Mouse (Mus musculus) heart, adult 9 months (tissue): ENCODE measurements around the gene Mlec.
"Not testable (repeated sequence)": the region's sequence is repeated elsewhere in the genome, so short reads cannot be mapped to it uniquely, and the experiment has no call there.

ENCODE experiments used
- DNase-seq, 2 experiments: peaks; one replicate each; pipeline ENCODE4 v3.0.0; 2022; ENCODE audit warnings: low spot score in 2 of 2

The Mlec gene

GRCm38 (mm10) chr5:115125211-115125871 lies 32.6 kb downstream of the Mlec start:
- peak; percentile 81 to 87 for DNase-seq

- DNase-seq = no peak
These were observed 33.3 kb downstream of the Mlec start for GRCm38 (mm10) chr5:115124690-115125089.

- DNase-seq = no peak
These were observed 37.0 kb downstream of the Mlec start for GRCm38 (mm10) chr5:115120978-115121377.

GRCm38 (mm10) chr5:115118961-115119570 lies 38.9 kb downstream of the Mlec start, which contains the start of gene Acads:
Acads (minus strand) TSS chr5:115119346.
- DNase-seq = peak; percentile 90 to 92

- no peak for DNase-seq
These were observed 40.5 kb downstream of the Mlec start for GRCm38 (mm10) chr5:115117467-115117866.

GRCm38 (mm10) chr5:115116426-115116825 lies 41.6 kb downstream of the Mlec start:
- DNase-seq = no peak

GRCm38 (mm10) chr5:115114501-115114900 lies 43.5 kb downstream of the Mlec start:
- DNase-seq = no peak

- no peak for DNase-seq
These were observed 44.7 kb downstream of the Mlec start for GRCm38 (mm10) chr5:115113244-115113643.

GRCm38 (mm10) chr5:115111156-115111555 lies 46.8 kb downstream of the Mlec start:
- DNase-seq = no peak

- not testable (repeated sequence) for DNase-seq
These were observed 54.7 kb downstream of the Mlec start for GRCm38 (mm10) chr5:115103253-115103652.

- DNase-seq = no peak
These were observed 55.7 kb downstream of the Mlec start for GRCm38 (mm10) chr5:115102231-115102630.

- no peak for DNase-seq
These were observed 57.5 kb downstream of the Mlec start for GRCm38 (mm10) chr5:115100473-115100872.

GRCm38 (mm10) chr5:115099991-115100390 lies 58.0 kb downstream of the Mlec start:
- DNase-seq = no peak

- DNase-seq = no peak
These were observed 58.4 kb downstream of the Mlec start for GRCm38 (mm10) chr5:115099530-115099929.

GRCm38 (mm10) chr5:115098195-115098594 lies 59.8 kb downstream of the Mlec start, which contains the start of gene Gm10401:
Gm10401 (minus strand) TSS chr5:115098295.
- DNase-seq = no peak
